Mouse (Mus musculus) lung, postnatal 0 days (tissue): ENCODE data around the gene Olfr971. TPM values are rescaled to one million over a fixed set of nuclear protein-coding genes. Genes with fewer than 3 reads are reported as not detected.
"Not testable (repeated sequence)": the region's sequence is repeated elsewhere in the genome, so short reads cannot be mapped to it uniquely, and the experiment has no call there.

ENCODE experiments used
- ATAC-seq: fragments of 200-750 bp; cut with Nextera tagmentation; 2 replicates; pipeline ENCODE4 v1.8.0; 2017; ENCODE audit warnings: moderate library complexity
- DNase-seq: peaks from one replicate; pipeline ENCODE4 v3.0.0-alpha.2; 2016; ENCODE audit warnings: low spot score
- H3K27ac ChIP-seq: fragments of 300-500 bp; sonication (generic); 2 replicates; pipeline ENCODE4 v1.5.1; 2014; ENCODE audit warnings: antibody characterized with exemption, mild to moderate bottlenecking, low read length, mixed read lengths
- H3K27me3 ChIP-seq: fragments of 300-500 bp; sonication (generic); replicated peaks from 2 replicates; pipeline ENCODE4 v1.6.1; 2014; ENCODE audit warnings: low read length, mixed read lengths; ENCODE audit not compliant: insufficient read depth
- H3K36me3 ChIP-seq: fragments of 300-500 bp; sonication (generic); 2 replicates; pipeline ENCODE4 v1.6.1; 2014; ENCODE audit warnings: low read length, mixed read lengths; ENCODE audit not compliant: insufficient read depth
- H3K4me1 ChIP-seq: fragments of 300-500 bp; sonication (generic); 2 replicates; pipeline ENCODE4 v1.6.1; 2014; ENCODE audit warnings: antibody characterized with exemption, low read depth, low read length, mixed read lengths; ENCODE audit not compliant: insufficient read depth
- H3K4me2 ChIP-seq: fragments of 300-500 bp; sonication (generic); replicated peaks from 2 replicates; pipeline ENCODE4 v1.6.1; 2014; ENCODE audit warnings: low read depth, mild to moderate bottlenecking, low read length, moderate library complexity, mixed read lengths
- H3K4me3 ChIP-seq: fragments of 300-500 bp; sonication (generic); 2 replicates; pipeline ENCODE4 v1.5.1; 2014; ENCODE audit warnings: low read depth, low read length
- H3K9ac ChIP-seq: fragments of 300-500 bp; sonication (generic); replicated peaks from 2 replicates; pipeline ENCODE4 v1.6.1; 2014; ENCODE audit warnings: low read depth, mild to moderate bottlenecking
- H3K9me3 ChIP-seq: fragments of 300-500 bp; sonication (generic); 2 replicates; pipeline ENCODE4 v1.6.1; 2016; ENCODE audit warnings: low read length, mixed read lengths
- CTCF ChIP-seq: IDR thresholded peaks from 2 replicates; pipeline ENCODE4 v1.5.1; 2016; ENCODE audit warnings: antibody characterized with exemption, mild to moderate bottlenecking
- EP300 ChIP-seq: IDR thresholded peaks from 2 replicates; pipeline ENCODE4 v1.6.1; 2016; ENCODE audit warnings: antibody characterized with exemption, mild to moderate bottlenecking, control low read depth
- WGBS: fragments of 180-500 bp; shearing (Covaris S2); extraction: QIAGEN DNeasy Blood & Tissue Kit; methylation state at CpG from one replicate; pipeline ENCODE4 v1.1.7; 2014; 5-methylcytosine and 5-hydroxymethylcytosine counted together
- polyA plus RNA-seq: library from polyadenylated mRNA; unstranded; fragments of >200 nt; fragmentation: Nextera tagmentation; extraction: Ambion mirVana; gene quantifications from 2 replicates; pipeline ENCODE4 v1.2.1, GENCODE M21; 2015

Gene Olfr971
- not detected in 2 replicates for polyA plus RNA-seq

GRCm38 (mm10) chr9:39836576-39836975 is at the start of gene Olfr971:
Olfr971 (plus strand) TSS chr9:39836876.
- H3K27me3 ChIP-seq, DNase-seq, H3K4me1 ChIP-seq, H3K36me3 ChIP-seq, H3K4me3 ChIP-seq, H3K9me3 ChIP-seq, H3K4me2 ChIP-seq, ATAC-seq, H3K9ac ChIP-seq, H3K27ac ChIP-seq: not testable (repeated sequence)
- WGBS = 85% methylated on average over 1 of the region's 2 CpGs

DNA sequence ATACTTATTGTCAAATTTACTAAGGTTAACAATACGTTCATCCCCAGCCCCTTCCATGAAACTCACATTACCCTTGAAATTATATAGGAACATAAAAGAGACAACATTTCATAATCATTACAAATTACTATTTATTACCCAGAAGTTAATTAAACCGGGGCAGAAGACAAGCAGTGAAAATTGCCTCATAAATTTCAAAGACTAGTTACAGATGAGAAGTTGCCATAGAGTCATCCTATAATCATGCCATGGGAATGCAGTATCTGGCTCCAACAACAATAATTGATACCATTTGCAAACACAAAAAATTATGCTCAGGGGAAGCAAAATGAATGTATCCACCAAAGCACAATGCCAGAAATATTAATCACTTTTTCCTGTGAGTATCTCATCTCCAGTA is 46.1 kb upstream of the Olfr971 start, which contains the start of gene Olfr969:
Gene Olfr969, plus strand, starts transcription at position 388 of the 400 bp plus-strand sequence.
- Histone ChIP-seq H3K4me1 (no peaks in the 10 kb centered on the region), H3K4me3 (no peak within 1 kb of the TSS), H3K36me3 (no peaks in the 10 kb centered on the region), H3K27ac (no peak within 1 kb of the TSS), H3K9ac (no peak within 1 kb of the TSS), H3K4me2 (no peak within 1 kb of the TSS), H3K27me3 (no peaks in the 10 kb centered on the region), H3K9me3 (no peaks in the 10 kb centered on the region)
- ATAC-seq = no peak
- TF ChIP-seq CTCF (no peak), EP300 (no peak)
- no peak for DNase-seq
- 60% methylated on average over 2 of the region's 2 CpGs for WGBS

- Histone ChIP-seq H3K4me3 (no peak within 1 kb of the TSS), H3K27me3 (no peaks in the 10 kb centered on the region), H3K9me3 (no peaks in the 10 kb centered on the region), H3K36me3 (no peaks in the 10 kb centered on the region), H3K27ac (no peak within 1 kb of the TSS), H3K9ac (no peak within 1 kb of the TSS), H3K4me1 (no peaks in the 10 kb centered on the region), H3K4me2 (no peak within 1 kb of the TSS)
- WGBS = 62% methylated on average over 4 of the region's 4 CpGs
- ATAC-seq (no peak), DNase-seq (no peak)
- TF ChIP-seq EP300 (no peak), CTCF (no peak)
Measured at GRCm38 (mm10) chr9:39808560-39808959, 28.1 kb upstream of the Olfr971 start, which contains the start of gene Olfr970. Olfr970 (plus strand) TSS chr9:39808860.

- Histone ChIP-seq H3K27me3 (no peaks in the 10 kb centered on the region), H3K4me3 (no peak within 1 kb of the TSS), H3K27ac (no peak within 1 kb of the TSS), H3K4me2 (no peak within 1 kb of the TSS), H3K4me1 (no peaks in the 10 kb centered on the region), H3K36me3 (no peaks in the 10 kb centered on the region), H3K9me3 (no peaks in the 10 kb centered on the region), H3K9ac (no peak within 1 kb of the TSS)
- ATAC-seq (no peak), DNase-seq (no peak)
- WGBS = 49% methylated on average over 2 of the region's 2 CpGs
- TF ChIP-seq CTCF = no peak
- no peak for TF ChIP-seq EP300
Measured at GRCm38 (mm10) chr9:39866122-39866521, 29.4 kb downstream of the Olfr971 start, which contains the start of gene Olfr972. Olfr972 (plus strand) TSS chr9:39866422.

DNA sequence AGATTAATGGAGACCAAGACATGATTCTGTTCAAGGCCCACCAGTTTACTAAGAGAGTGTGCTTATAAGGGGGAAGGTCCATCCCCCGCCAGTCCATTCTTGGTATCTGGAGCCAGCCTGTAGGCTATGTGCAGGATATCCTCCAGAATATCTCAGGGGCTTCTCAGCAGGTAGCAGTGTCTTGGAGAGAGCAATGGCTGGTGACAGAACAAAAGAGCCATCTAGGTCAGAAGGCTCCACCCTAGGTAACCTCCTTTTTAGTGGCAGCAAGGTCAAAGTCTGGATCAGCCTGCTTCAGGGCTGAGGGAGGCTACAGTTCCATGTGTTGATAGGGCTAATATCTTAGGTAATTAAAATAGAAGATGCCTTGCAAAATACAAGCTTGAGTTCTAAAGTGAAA is 35.3 kb downstream of the Olfr971 start:
- DNase-seq, H3K27me3 ChIP-seq, ATAC-seq, H3K4me1 ChIP-seq, H3K36me3 ChIP-seq, H3K4me3 ChIP-seq, H3K9me3 ChIP-seq, H3K27ac ChIP-seq, H3K9ac ChIP-seq, H3K4me2 ChIP-seq: not testable (repeated sequence)
- WGBS = 80% methylated on average over 1 of the region's 1 CpGs

DNA sequence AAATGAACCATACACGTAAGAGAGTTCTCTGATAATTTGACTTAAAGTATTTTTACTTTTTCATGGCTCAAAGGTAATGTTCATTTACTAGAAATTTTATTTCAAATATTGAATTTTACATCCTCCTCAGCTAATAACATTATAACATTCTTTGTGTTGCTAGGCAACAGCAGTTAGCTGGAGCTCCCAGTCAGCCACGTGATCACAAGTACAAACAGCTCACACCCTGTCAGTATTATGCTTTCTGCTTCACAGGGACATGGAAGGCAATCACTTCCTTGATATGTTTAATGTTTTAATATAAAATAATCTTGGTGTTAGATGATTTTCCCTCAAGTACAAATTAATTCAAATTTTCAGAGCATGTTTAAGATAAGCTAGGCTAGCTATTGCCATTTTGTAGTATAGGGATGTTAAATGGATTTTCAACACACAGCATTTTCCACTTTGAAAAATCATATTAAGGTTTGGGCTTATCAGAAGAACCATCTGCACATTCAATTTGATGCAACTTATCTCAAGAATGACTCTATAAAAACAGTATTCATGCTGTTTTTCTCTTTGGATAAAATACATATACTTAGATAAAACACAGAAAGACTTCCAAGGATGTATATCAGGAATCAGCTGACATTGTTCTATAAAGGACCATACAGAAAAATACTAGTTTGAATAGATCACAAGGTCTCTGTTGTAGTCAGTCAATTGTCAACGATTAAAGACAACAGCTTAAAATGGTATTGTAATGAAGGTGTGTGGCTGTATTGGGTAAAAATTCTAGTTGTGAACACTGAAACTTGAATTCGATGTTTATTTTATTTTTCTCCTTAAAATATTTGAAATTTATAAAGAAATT is 41.1 kb downstream of the Olfr971 start:
- H3K4me1 ChIP-seq, ATAC-seq, H3K4me2 ChIP-seq, H3K27ac ChIP-seq, H3K9me3 ChIP-seq, H3K36me3 ChIP-seq, H3K27me3 ChIP-seq, H3K4me3 ChIP-seq, H3K9ac ChIP-seq, DNase-seq: not testable (repeated sequence)
- whole genome bisulfite sequencing = no CpG with 5 or more reads among the region's 4 CpGs

Other genes with a start within 250 kb of the Olfr971 start
- 1.4 and 1.7 TPM in 2 replicates for gene AW551984, start 232.5 kb upstream of the Olfr971 start, polyA plus RNA-seq
- not detected in 2 replicates for gene Olfr148, start 226.2 kb upstream of the Olfr971 start, polyA plus RNA-seq
- gene Olfr960, start 215.5 kb upstream of the Olfr971 start, polyA plus RNA-seq = not detected in 2 replicates
- not detected in 2 replicates for gene Olfr961, start 191.8 kb upstream of the Olfr971 start, polyA plus RNA-seq
- gene Olfr963, start 169.7 kb upstream of the Olfr971 start, polyA plus RNA-seq = not detected in 2 replicates
- not detected in 2 replicates for gene Olfr149, start 129.8 kb upstream of the Olfr971 start, polyA plus RNA-seq
- gene Olfr965, start 125.5 kb upstream of the Olfr971 start, polyA plus RNA-seq = not detected in 2 replicates
- gene Olfr150, start 105.9 kb upstream of the Olfr971 start, polyA plus RNA-seq = not detected in 2 replicates
- not detected in 2 replicates for gene Olfr967, start 90.6 kb upstream of the Olfr971 start, polyA plus RNA-seq
- not detected in 2 replicates for gene Olfr968, start 53.6 kb upstream of the Olfr971 start, polyA plus RNA-seq
- gene Olfr969, start 45.9 kb upstream of the Olfr971 start, polyA plus RNA-seq = not detected in 2 replicates
- not detected in 2 replicates for gene Olfr970, start 28.0 kb upstream of the Olfr971 start, polyA plus RNA-seq
- not detected in 2 replicates for gene Olfr972, start 29.5 kb downstream of the Olfr971 start, polyA plus RNA-seq
- gene Olfr229, start 70.5 kb downstream of the Olfr971 start, polyA plus RNA-seq = not detected in 2 replicates
- gene Olfr974, start 100.6 kb downstream of the Olfr971 start, polyA plus RNA-seq = not detected in 2 replicates
- gene Olfr975, start 115.2 kb downstream of the Olfr971 start, polyA plus RNA-seq = not detected in 2 replicates
- not detected in 2 replicates for gene Olfr976, start 124.3 kb downstream of the Olfr971 start, polyA plus RNA-seq
- not detected in 2 replicates for gene Olfr978, start 155.2 kb downstream of the Olfr971 start, polyA plus RNA-seq
- gene Olfr979, start 166.6 kb downstream of the Olfr971 start, polyA plus RNA-seq = not detected in 2 replicates
- gene Olfr980, start 172.7 kb downstream of the Olfr971 start, polyA plus RNA-seq = not detected in 2 replicates
- gene Olfr981, start 184.6 kb downstream of the Olfr971 start, polyA plus RNA-seq = not detected in 2 replicates
- not detected in 2 replicates for gene Olfr982, start 237.0 kb downstream of the Olfr971 start, polyA plus RNA-seq